Mouse (Mus musculus): Measurements from ENCODE around the gene Crybg2. TPM values are rescaled to one million over a fixed set of nuclear protein-coding genes. Genes with fewer than 3 reads are reported as not detected.

Gene Crybg2
- total RNA-seq, 2 experiments from 2014 or later: 2.9 to 3.5 TPM

- intact Hi-C loops (cut with DNase I): no loop called here
- DNase-seq (ENCODE audit: extremely low spot score in 1 of 2, low spot score in 2 of 2): no peak
These were observed 54.9 kb downstream of the Crybg2 start for GRCm38 (mm10) chr4:134115215-134116144.

GRCm38 (mm10) chr4:134116501-134116900 is 55.9 kb downstream of the Crybg2 start:
- no peak for DNase-seq (ENCODE audit: extremely low spot score in 1 of 2, low spot score in 2 of 2)
- intact Hi-C loops (cut with DNase I): no loop called here

DNA sequence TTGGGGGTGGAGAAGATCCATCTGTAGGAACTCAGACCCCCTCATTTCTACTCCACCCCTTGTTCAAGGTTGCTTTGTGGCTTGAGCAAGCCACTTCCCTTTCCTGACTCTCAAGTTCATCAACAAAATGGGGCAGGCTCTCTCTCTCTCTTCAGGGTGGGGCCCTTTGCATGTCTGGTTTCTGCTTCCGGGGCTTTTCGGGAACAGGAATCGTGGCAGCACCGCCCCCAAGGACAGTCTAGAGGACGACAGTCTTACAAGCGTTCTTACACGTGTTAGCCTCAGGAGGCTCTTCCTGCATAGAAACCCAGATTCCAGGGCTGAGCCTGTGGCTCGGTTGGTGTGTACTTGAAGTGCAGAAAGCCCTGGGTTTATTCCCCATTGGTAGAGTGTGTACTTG is 56.4 kb downstream of the Crybg2 start:
- peak in 1 of 2 experiments; percentile 30 for DNase-seq (ENCODE audit: extremely low spot score in 1 of 2, low spot score in 2 of 2)

DNA sequence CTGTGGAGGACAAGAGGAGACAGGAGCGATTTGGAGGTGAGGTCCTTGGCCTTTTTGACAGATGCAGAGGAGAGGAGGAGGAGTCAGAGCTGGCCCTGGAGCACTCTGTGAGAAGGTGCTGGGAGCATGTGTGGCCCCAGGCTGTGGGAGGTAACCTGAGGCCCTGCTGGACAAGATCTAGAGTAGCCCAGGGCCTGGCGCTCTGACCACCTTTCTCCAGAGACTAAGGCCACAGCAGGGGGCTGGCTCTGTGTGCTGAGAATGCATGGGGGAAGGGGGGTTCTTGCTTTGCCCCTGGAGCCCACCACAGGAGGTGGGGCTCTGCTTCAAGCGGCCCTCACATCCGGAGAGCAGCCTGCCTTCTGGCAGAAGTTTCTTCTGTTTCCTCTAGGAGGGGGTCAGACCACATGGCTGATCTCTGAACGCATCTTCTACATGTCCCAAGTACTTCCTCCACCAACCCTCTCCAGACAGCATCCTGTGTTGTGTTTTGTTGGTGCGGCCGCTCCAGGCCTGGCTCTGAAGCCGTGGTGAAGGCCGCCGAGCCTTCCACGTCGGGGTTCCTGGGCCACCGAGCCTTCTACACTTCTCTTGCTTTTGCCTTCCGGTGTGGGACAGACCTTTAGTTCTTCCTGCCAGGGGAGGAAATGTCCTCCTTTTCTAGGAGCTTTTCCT is 57.6 kb downstream of the Crybg2 start:
- DNase-seq (ENCODE audit: extremely low spot score in 1 of 2, low spot score in 2 of 2): peak in 1 of 2 experiments; percentile 38
- intact Hi-C loops (cut with DNase I): no loop called here

More for the DNA sequence above, 56.4 kb downstream of the Crybg2 start:
- intact Hi-C loops (cut with DNase I): no loop called here

DNA sequence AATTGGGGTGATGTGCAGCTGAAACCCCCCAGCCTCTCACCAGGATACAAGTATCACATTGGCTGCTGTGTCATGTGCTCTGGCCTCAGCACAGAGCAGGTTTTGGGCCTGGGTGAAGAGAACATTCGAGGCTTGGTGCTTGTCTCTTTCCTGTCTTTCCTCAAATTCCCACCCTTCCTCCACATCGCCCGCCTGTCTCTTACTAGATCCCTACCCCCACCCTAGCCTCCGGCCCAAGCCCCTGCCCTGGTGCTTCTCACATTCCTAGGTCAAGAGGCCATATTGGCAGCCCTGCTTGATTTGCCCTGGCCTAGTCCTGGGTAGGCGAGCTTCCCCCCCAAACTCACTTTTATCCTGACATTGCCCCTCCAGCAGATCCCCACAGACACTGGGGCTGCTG is 58.4 kb downstream of the Crybg2 start:
- intact Hi-C loops (cut with DNase I): no loop called here
- DNase-seq (ENCODE audit: extremely low spot score in 1 of 2, low spot score in 2 of 2): no peak

DNA sequence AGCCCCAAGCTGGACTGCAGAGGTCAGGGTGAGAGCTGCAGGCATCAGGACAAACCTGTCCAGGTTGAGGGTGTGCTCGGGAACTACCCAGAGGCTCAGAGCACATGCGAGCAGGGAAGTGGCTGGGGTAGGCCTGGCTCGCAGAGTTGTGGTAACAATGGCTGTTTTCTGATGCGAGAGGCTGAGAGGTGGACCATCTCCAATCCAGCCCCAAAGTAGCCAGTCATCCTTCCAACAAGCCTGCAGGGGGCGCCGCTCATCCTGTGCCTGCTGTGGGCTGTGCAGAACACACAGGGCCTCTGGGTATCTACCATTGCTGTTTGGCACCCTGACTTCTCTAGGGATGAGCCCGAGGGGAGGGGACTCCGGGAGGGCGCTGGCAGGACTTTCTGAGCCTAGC is 59.0 kb downstream of the Crybg2 start:
- peak in 1 of 2 experiments; percentile 46 for DNase-seq (ENCODE audit: extremely low spot score in 1 of 2, low spot score in 2 of 2)
- intact Hi-C loops (cut with DNase I): no loop called here

DNA sequence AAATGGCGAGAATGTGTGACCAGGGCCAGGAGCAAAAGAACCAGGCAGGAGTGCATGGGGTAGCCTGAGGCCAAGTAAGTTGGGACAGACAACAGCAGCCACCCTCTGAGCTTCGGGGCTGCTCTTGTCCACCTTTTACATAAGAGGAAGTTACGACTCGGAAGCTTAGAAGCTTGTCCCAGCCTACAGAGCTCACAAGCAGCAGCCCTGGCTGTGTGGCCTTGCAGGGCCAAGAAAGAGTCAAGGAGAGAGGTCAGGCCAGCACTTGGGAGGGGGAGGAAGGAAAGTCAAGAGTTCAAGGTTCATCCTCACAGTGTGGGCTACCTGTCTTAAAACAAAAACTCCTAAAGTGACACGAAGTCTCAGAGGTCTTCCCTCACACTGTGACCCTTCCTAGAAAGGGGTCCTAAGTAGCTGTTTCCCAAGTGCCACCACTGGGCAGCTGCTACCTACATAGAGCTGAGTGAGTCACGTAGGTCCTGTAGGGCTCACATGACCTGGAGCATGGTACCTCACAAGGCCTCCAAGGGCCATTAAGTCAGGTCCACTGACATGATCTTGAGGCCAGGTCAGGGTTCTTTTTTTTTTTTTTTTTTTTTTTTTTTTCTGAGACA is 59.7 kb downstream of the Crybg2 start:
- intact Hi-C loops (cut with DNase I): no loop called here
- DNase-seq (ENCODE audit: extremely low spot score in 1 of 2, low spot score in 2 of 2): no peak

DNA sequence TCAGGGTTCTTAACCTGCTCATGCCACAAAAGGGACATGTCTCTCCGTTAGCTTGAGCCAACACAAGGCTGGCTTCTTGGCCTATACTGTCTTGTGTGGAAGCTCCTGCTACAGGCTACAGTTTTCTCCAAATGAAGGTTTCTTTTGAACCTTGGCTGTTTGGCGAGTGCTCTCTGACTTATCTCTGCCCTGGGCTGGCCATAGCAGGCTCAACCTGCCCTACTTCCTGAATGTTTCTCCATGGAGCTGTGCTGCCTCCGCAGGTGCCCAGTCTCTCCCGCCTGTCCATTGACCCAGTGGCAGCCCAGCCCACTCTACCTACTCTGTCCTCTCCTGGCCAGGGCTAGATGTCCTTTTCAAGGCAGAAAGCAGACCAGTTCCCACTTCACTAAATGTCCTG is 60.3 kb downstream of the Crybg2 start:
- DNase-seq (ENCODE audit: extremely low spot score in 1 of 2, low spot score in 2 of 2): no peak
- intact Hi-C loops (cut with DNase I): no loop called here

- peak in 1 of 2 experiments; percentile 35 for DNase-seq (ENCODE audit: extremely low spot score in 1 of 2, low spot score in 2 of 2)
- intact Hi-C loops (cut with DNase I): no loop called here
These were observed 61.0 kb downstream of the Crybg2 start for GRCm38 (mm10) chr4:134121571-134121970.

- intact Hi-C loops (cut with DNase I): no loop called here
- no peak for DNase-seq (ENCODE audit: extremely low spot score in 1 of 2, low spot score in 2 of 2)
These were observed 61.7 kb downstream of the Crybg2 start for GRCm38 (mm10) chr4:134122281-134122680.

DNA sequence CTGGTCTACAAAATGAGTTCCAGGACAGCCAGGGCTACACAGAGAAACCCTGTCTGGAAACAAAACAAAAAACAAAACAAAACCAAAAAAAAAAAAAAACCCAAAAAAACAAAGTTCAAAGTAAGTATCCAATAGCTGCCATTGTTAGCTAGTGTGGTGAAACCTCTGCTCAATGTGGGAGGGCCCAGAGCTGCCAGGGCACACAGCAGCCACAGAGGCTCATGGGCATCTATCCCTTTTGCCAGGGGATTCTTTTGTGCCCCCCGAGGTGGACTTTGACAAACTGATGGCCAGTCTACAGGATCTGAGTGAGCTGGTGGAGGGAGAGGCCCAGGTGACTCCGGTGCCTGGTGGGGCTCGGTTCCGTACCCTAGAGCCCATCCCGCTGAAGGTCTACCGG is 62.5 kb downstream of the Crybg2 start:
- intact Hi-C loops (cut with DNase I): no loop called here
- no peak for DNase-seq (ENCODE audit: extremely low spot score in 1 of 2, low spot score in 2 of 2)

DNA sequence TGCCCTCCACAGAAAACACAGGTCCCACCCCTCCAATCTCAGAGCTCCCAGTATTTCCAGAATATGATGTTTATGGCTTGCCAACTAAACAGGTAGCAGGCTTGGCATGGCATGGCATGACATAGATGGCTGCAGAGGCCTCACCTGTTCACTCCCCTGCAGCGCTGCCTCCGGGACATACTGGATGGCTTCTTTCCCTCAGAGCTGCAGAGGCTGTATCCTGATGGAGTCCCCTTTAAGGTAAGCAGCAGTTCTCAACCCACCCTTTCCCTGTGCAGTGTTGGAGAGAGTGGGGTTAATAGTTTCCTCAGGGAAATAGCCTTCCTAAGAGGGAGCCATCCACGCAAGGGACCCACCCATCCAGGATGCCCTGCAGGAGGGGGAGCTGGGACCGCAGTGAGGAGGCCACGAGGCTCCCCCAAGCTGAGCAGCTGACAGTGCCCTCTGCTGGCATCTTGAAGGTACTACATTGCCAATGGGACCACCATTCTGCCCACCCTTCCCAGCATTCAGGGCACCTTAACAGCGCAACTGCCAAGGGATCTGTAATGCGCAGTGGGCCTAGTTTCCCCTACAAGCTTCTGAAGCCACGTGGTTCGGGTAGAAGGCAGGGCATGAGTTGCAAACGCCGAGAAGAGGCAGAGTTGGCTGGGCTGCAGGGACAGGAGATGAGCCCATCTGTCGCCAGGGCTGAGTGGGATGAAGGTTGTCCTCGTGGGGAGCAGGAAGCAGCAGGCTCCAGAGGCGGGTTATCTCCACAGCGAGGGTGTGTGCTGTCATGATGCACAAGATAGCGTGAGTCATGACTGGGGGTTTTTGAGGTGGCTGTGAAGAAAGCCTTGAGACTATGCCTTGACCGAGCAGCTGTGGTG is 63.3 kb downstream of the Crybg2 start:
- DNase-seq (ENCODE audit: extremely low spot score in 1 of 2, low spot score in 2 of 2): peak; percentile 64 to 72
- intact Hi-C loops (cut with DNase I): no loop called here

- peak in 1 of 2 experiments; percentile 40 for DNase-seq (ENCODE audit: extremely low spot score in 1 of 2, low spot score in 2 of 2)
- intact Hi-C loops (cut with DNase I): no loop called here
These were observed 64.9 kb downstream of the Crybg2 start for GRCm38 (mm10) chr4:134125383-134126060.

- peak in 1 of 2 experiments; percentile 37 for DNase-seq (ENCODE audit: extremely low spot score in 1 of 2, low spot score in 2 of 2)
- intact Hi-C loops (cut with DNase I): no loop called here
These were observed 65.9 kb downstream of the Crybg2 start for GRCm38 (mm10) chr4:134126300-134127120.

DNA sequence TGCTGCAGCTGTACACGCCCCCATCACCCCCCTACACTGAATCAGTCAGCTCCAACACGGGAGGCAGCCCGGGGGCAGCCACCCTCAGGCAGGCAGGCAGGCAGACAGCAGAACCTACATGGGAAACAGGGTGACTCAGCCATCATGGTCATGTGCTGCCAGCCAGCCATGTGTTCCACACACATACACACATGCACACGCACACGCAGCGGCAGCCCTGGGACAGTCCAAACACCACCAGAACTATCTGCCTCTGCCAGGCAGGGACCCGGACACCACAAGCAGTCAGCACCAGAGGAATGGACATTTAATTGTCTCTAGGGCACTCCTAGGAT is 66.5 kb downstream of the Crybg2 start:
- intact Hi-C loops (cut with DNase I): no loop called here
- peak in 1 of 2 experiments; percentile 46 for DNase-seq (ENCODE audit: extremely low spot score in 1 of 2, low spot score in 2 of 2)

DNA sequence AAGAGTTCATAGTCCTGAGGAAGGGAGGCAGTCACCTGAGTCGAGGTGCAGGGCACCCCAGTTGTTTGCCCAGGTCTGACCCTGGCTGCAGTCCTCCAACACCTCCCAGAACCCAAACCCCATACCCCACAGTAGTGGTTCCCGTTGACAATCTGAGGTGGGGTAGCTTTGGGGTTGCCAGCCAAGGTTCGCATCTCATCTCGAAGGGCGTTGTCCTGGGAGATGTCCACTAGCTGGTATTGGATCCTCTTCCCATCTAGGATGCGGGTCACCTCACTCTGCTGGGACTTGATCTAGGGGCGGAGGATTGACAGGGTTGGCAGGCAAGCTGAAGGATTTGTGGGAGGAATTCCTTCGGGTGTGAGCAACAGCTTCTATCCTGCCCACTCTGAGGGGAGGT is 67.2 kb downstream of the Crybg2 start:
- intact Hi-C loops (cut with DNase I): no loop called here
- DNase-seq (ENCODE audit: extremely low spot score in 1 of 2, low spot score in 2 of 2): no peak

GRCm38 (mm10) chr4:134128221-134128982 is 67.8 kb downstream of the Crybg2 start, which contains the start of gene Sh3bgrl3:
Gene Sh3bgrl3 (minus strand): TSS chr4:134128789.
- DNase-seq (ENCODE audit: extremely low spot score in 1 of 2, low spot score in 2 of 2): peak; percentile 86 to 95
- intact Hi-C loops (cut with DNase I): no loop called here
